Mouse (Mus musculus): Measurements from ENCODE around the gene Cilp2. TPM values are rescaled to one million over a fixed set of nuclear protein-coding genes. Genes with fewer than 3 reads are reported as not detected.
A peak's percentile ranks its signal among the peaks of the same experiment; 100 is the strongest.

The Cilp2 gene
- polyA plus RNA-seq, 1 experiment from 2014 or later = 6.6 TPM

DNA sequence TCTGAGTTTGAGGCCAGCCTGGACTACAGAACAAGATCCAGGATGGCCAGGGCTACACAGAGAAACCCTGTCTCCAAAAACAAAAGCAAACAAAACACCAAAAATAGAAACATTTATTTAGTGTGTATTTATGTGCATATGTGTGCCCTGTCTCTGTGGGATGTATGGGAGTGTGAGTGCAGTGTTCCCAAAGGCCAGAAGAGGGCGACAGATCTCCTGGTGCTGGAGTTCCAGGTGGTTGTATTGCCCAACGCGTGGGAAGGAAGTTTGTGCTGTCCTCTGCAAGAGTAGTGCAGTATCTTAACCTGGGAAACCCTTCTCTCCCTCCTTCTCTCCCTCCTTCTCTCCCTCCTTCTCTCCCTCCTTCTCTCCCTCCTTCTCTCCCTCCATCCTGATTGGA is 37.6 kb downstream of the Cilp2 start:
- Histone ChIP-seq H3K9ac (ENCODE audit: low read depth, low read length) (no peak overlapping the region), H3K27me3 (ENCODE audit: control insufficient read depth, insufficient read depth, low read depth, low read length) (no peaks in the 10 kb centered on the region), H3K4me2 (ENCODE audit: low read length) (no peak overlapping the region), H3K4me1 (ENCODE audit: control insufficient read depth, insufficient read depth, low read length) (no peaks in the 10 kb centered on the region), H3K9me3 (replicated peaks; ENCODE audit: control insufficient read depth, low read length, poor library complexity, severe bottlenecking) (no peaks in the 10 kb centered on the region), H3K4me3 (ENCODE audit: low read depth, low read length) (no peak overlapping the region), H3K36me3 (ENCODE audit: control insufficient read depth, insufficient read depth, low read length) (peaks cover 3% of the 10 kb centered on the region; the same call in 1 of the 2 replicates), H3K27ac (ENCODE audit: low read length) (no peak overlapping the region)
- WGBS = 35% methylated on average over 3 of the region's 3 CpGs
- ATAC-seq = no peak

DNA sequence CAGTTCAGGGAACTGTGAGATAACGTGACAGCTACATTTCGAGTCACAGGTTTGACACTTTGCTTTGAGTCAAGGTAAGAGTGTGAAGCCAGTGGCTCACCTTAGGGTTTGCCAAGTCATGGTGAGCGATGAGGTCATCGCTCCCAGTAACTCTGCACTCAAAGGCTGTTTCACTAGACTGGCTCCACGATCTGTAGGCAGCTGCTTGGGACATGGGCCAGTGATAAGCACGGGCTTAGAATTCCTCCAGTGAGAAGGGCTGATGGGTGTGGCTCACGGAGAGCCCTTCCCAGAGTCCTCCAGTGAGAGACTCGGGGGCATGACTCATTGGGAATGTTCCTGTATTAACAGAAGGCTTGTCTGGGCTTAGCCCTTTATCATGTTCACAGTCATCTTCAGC is 38.5 kb downstream of the Cilp2 start:
- H3K9me3 ChIP-seq (replicated peaks; ENCODE audit: control insufficient read depth, low read length, poor library complexity, severe bottlenecking) = no peaks in the 10 kb centered on the region
- H3K27me3 ChIP-seq (ENCODE audit: control insufficient read depth, insufficient read depth, low read depth, low read length) = no peaks in the 10 kb centered on the region
- peaks cover 3% of the 10 kb centered on the region; the same call in 1 of the 2 replicates for H3K36me3 ChIP-seq (ENCODE audit: control insufficient read depth, insufficient read depth, low read length)
- WGBS = 91% methylated on average over 8 of the region's 8 CpGs
- no peak overlapping the region for H3K4me2 ChIP-seq (ENCODE audit: low read length)
- H3K4me1 ChIP-seq (ENCODE audit: control insufficient read depth, insufficient read depth, low read length) = no peaks in the 10 kb centered on the region
- H3K4me3 ChIP-seq (ENCODE audit: low read depth, low read length) = no peak overlapping the region
- no peak overlapping the region for H3K9ac ChIP-seq (ENCODE audit: low read depth, low read length)
- H3K27ac ChIP-seq (ENCODE audit: low read length) = no peak overlapping the region
- ATAC-seq = no peak

DNA sequence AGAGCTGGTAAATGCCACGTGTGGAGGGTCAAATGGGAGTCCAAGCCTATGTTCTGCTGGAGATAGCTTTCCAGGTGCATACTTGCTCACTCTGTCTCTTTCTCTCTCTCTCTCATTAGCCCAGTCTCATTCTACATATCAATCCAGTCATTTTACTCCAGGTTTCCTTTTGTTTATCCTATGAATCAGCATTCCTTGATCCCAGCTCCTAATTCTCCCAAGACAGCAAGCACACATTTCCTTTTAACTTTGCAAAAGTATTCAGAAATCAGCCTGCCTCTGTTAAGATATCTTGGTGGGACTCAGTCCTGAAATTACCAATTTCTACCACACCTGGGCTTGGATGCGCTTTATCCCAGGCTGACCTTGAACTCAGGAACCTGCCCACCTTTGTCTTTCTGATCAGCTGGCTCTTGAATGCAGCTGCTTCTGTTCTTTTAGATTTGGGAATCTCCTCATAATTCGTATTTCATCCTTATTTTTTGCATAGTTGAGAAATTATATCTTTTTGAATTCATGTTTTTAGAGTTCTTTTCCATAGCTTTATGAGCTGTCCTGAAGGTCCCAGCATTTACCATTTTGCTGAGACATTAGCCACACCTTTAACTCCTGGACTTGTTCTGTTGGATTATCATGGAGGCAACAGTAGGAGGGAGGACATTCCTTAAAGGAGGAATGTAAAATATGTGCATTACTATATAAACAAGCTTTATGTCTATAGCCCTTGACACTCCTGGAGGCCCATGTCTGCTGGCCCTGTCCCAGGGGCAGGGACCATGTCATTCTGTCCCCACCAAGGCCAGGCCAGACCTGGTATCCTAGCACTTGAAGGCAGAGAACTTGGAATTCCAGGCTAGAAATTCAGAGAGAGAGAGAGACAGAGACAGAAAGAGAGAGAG is 40.1 kb downstream of the Cilp2 start:
- Histone ChIP-seq H3K4me3 (ENCODE audit: low read depth, low read length) (no peak overlapping the region), H3K9me3 (replicated peaks; ENCODE audit: control insufficient read depth, low read length, poor library complexity, severe bottlenecking) (no peaks in the 10 kb centered on the region), H3K27me3 (ENCODE audit: control insufficient read depth, insufficient read depth, low read depth, low read length) (no peaks in the 10 kb centered on the region), H3K9ac (ENCODE audit: low read depth, low read length) (no peak overlapping the region), H3K4me2 (ENCODE audit: low read length) (no peak overlapping the region), H3K36me3 (ENCODE audit: control insufficient read depth, insufficient read depth, low read length) (peaks cover 3% of the 10 kb centered on the region; the same call in 1 of the 2 replicates), H3K27ac (ENCODE audit: low read length) (no peak overlapping the region), H3K4me1 (ENCODE audit: control insufficient read depth, insufficient read depth, low read length) (no peaks in the 10 kb centered on the region)
- no peak for ATAC-seq
- WGBS = 77% methylated on average over 3 of the region's 3 CpGs

DNA sequence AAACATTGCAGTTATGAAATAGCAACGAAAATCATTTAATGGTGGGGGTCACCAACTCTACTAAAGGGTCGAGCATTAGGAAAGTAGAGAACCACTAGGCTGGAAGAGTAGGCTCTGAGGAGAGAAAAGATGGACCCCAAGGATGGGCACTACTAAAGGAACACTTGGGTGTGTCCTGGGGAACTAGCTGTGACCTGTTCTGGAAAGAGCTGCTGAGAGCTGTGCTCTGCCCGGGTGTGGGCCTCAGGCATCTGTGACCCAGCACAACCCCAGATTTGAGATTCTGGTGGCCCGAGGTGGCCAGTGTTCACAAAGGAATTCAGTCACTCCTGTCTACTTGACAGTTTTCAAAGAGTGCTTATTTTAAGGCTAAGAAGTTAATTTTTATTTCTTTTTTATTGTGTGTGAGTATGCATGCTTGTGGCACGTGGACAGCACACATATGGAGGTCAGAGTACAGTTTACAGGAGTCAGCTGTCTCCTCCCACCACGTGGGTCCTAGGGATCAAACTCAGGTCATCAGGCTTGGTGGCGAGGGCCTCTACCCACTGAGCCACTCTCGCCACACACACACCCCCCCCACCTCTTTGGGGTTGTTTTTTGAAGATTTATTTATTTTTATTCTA is 50.3 kb downstream of the Cilp2 start:
- WGBS = 92% methylated on average over 8 of the region's 8 CpGs
- no peaks in the 10 kb centered on the region for H3K9me3 ChIP-seq (replicated peaks; ENCODE audit: control insufficient read depth, low read length, poor library complexity, severe bottlenecking)

DNA sequence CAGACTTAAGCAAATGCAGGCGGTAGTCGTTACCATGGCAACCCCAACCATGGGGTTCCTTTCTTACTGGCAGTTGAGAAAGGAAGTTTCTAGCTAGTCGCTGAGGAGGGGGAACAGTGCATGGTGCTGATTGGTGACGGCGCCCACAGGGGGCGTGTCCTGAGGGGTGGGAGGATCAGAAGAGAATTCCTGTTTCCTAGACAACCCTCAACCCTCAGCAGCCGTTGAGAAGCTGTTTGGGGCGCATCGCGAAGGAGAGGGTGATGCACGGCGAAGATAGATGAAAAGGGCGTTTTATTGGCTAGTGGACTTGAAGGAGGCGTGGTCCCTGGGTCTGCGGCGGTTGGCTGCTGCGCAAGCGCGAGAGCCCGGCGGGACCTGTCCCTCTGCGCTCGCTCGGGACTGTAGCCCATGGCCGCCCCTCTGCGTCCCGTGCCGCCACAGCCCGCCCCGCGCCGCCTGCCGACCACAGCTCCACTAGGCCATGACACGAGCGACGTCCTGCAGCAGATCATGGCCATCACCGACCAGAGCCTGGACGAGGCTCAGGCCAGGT is 55.1 kb downstream of the Cilp2 start, which contains the start of gene Pbx4:
Gene Pbx4, plus strand, starts transcription at position 194 of the 556 bp plus-strand sequence.
- H3K36me3 ChIP-seq (ENCODE audit: control insufficient read depth, insufficient read depth, low read length) = peaks cover 4% of the 10 kb centered on the region
- H3K27me3 ChIP-seq (ENCODE audit: control insufficient read depth, insufficient read depth, low read depth, low read length) = no peaks in the 10 kb centered on the region
- H3K9me3 ChIP-seq (replicated peaks; ENCODE audit: control insufficient read depth, low read length, poor library complexity, severe bottlenecking) = no peaks in the 10 kb centered on the region
- H3K27ac ChIP-seq (ENCODE audit: low read length) = peak within 1 kb of the TSS; percentile 87
- ATAC-seq = peak; percentile 99
- under 1% methylated on average over 38 of the region's 38 CpGs for WGBS
- H3K4me2 ChIP-seq (ENCODE audit: low read length) = peak within 1 kb of the TSS; percentile 86
- peak within 1 kb of the TSS; percentile 68 for H3K4me3 ChIP-seq (ENCODE audit: low read depth, low read length)
- peaks cover 13% of the 10 kb centered on the region for H3K4me1 ChIP-seq (ENCODE audit: control insufficient read depth, insufficient read depth, low read length)
- H3K9ac ChIP-seq (ENCODE audit: low read depth, low read length) = peak within 1 kb of the TSS; percentile 86

More for the DNA sequence above, 50.3 kb downstream of the Cilp2 start:
- Histone ChIP-seq H3K9ac (ENCODE audit: low read depth, low read length) (no peak overlapping the region), H3K4me2 (ENCODE audit: low read length) (no peak overlapping the region), H3K36me3 (ENCODE audit: control insufficient read depth, insufficient read depth, low read length) (no peaks in the 10 kb centered on the region), H3K27ac (ENCODE audit: low read length) (no peak overlapping the region), H3K4me3 (ENCODE audit: low read depth, low read length) (no peak overlapping the region), H3K4me1 (ENCODE audit: control insufficient read depth, insufficient read depth, low read length) (peaks cover 7% of the 10 kb centered on the region), H3K27me3 (ENCODE audit: control insufficient read depth, insufficient read depth, low read depth, low read length) (no peaks in the 10 kb centered on the region)
- ATAC-seq = no peak

Other genes with a start within 250 kb of the Cilp2 start
- 2.5 TPM in 2 replicates for gene Zfp964, start 233.2 kb downstream of the Cilp2 start, polyA plus RNA-seq (2015; fragmentation: Nextera tagmentation; extraction: Ambion mirVana)
- 25.9 and 26.3 TPM in 2 replicates for gene Zfp869, start 177.0 kb downstream of the Cilp2 start, polyA plus RNA-seq (2015; fragmentation: Nextera tagmentation; extraction: Ambion mirVana)
- 7.9 and 8.0 TPM in 2 replicates for gene Zfp963, start 137.7 kb downstream of the Cilp2 start, polyA plus RNA-seq (2015; fragmentation: Nextera tagmentation; extraction: Ambion mirVana)
- gene Gm20422, start 112.8 kb downstream of the Cilp2 start, polyA plus RNA-seq (2015; fragmentation: Nextera tagmentation; extraction: Ambion mirVana) = 0.31 and 0.83 TPM in 2 replicates
- 55.5 and 57.1 TPM in 2 replicates for gene Atp13a1, start 96.5 kb downstream of the Cilp2 start, polyA plus RNA-seq (2015; fragmentation: Nextera tagmentation; extraction: Ambion mirVana)
- gene Zfp866, start 96.5 kb downstream of the Cilp2 start, polyA plus RNA-seq (2015; fragmentation: Nextera tagmentation; extraction: Ambion mirVana) = 38.8 and 44.3 TPM in 2 replicates
- 40.3 and 42.1 TPM in 2 replicates for gene Gmip, start 79.0 kb downstream of the Cilp2 start, polyA plus RNA-seq (2015; fragmentation: Nextera tagmentation; extraction: Ambion mirVana)
- gene Lpar2, start 65.3 kb downstream of the Cilp2 start, polyA plus RNA-seq (2015; fragmentation: Nextera tagmentation; extraction: Ambion mirVana) = 0.69 and 0.88 TPM in 2 replicates
- 58.9 and 65.7 TPM in 2 replicates for gene Pbx4, start 55.2 kb downstream of the Cilp2 start, polyA plus RNA-seq (2015; fragmentation: Nextera tagmentation; extraction: Ambion mirVana)
- 3.0 and 3.5 TPM in 2 replicates for gene Tssk6, start 14.5 kb upstream of the Cilp2 start, polyA plus RNA-seq (2015; fragmentation: Nextera tagmentation; extraction: Ambion mirVana)
- gene Ndufa13, start 14.9 kb upstream of the Cilp2 start, polyA plus RNA-seq (2015; fragmentation: Nextera tagmentation; extraction: Ambion mirVana) = 172 TPM in 2 replicates
- 12.0 and 12.3 TPM in 2 replicates for gene Yjefn3, start 15.0 kb upstream of the Cilp2 start, polyA plus RNA-seq (2015; fragmentation: Nextera tagmentation; extraction: Ambion mirVana)
- gene Gatad2a, start 108.7 kb upstream of the Cilp2 start, polyA plus RNA-seq (2015; fragmentation: Nextera tagmentation; extraction: Ambion mirVana) = 15.8 and 19.1 TPM in 2 replicates
- gene Mau2, start 155.0 kb upstream of the Cilp2 start, polyA plus RNA-seq (2015; fragmentation: Nextera tagmentation; extraction: Ambion mirVana) = 75.8 and 79.0 TPM in 2 replicates
- gene Sugp1, start 155.1 kb upstream of the Cilp2 start, polyA plus RNA-seq (2015; fragmentation: Nextera tagmentation; extraction: Ambion mirVana) = 58.4 and 61.9 TPM in 2 replicates
- gene Tm6sf2, start 185.2 kb upstream of the Cilp2 start, polyA plus RNA-seq (2015; fragmentation: Nextera tagmentation; extraction: Ambion mirVana) = 1.3 and 1.4 TPM in 2 replicates
- gene Hapln4, start 195.8 kb upstream of the Cilp2 start, polyA plus RNA-seq (2015; fragmentation: Nextera tagmentation; extraction: Ambion mirVana) = 0.89 and 0.93 TPM in 2 replicates
- gene Ncan, start 233.2 kb upstream of the Cilp2 start, polyA plus RNA-seq (2015; fragmentation: Nextera tagmentation; extraction: Ambion mirVana) = 169 and 189 TPM in 2 replicates
- 35.0 and 38.2 TPM in 2 replicates for gene Nr2c2ap, start 243.6 kb upstream of the Cilp2 start, polyA plus RNA-seq (2015; fragmentation: Nextera tagmentation; extraction: Ambion mirVana)

Measured in midbrain, embryonic 16.5 days (tissue).